Mouse (Mus musculus): ENCODE results near the gene Mbip.

The Mbip gene

DNA sequence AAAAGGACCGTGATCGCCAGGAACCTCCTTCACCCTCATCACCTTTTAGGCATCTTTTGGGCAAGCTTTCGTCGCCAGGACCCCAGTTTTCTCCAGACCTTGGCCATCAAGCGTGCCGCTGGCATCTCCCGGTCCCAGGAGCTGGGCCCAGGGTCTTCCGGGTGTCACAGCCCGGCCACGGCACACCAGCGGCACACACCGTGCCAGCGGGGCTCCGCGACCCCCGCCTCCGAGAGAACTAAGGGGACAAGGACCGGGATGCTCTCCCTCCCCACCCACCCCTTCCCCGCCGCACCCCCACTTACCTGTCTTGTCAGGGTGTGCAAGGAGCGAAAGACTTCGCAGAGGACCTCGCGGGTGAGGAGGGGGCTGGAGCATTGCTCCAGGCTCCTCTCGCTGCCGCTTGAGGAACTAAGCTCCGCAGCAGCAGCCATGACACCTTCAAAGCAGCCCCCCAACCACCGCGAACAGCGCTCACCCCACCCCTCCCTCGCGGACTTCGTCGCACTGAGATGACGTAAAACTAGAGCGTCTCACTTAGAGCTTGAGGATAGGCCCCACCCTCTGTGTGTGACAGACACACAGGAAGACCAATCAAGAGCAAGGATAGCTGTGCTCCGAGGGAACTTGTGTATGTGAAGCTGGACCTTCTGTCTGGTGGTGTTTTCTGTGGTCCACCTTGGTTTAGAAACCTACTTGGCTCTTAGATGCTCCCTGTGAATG lies at the start of gene Mbip:
TSS of gene Mbip (minus strand) at position 528 of the 723 bp plus-strand sequence.
- peak; percentile 98 for DNase-seq

DNA sequence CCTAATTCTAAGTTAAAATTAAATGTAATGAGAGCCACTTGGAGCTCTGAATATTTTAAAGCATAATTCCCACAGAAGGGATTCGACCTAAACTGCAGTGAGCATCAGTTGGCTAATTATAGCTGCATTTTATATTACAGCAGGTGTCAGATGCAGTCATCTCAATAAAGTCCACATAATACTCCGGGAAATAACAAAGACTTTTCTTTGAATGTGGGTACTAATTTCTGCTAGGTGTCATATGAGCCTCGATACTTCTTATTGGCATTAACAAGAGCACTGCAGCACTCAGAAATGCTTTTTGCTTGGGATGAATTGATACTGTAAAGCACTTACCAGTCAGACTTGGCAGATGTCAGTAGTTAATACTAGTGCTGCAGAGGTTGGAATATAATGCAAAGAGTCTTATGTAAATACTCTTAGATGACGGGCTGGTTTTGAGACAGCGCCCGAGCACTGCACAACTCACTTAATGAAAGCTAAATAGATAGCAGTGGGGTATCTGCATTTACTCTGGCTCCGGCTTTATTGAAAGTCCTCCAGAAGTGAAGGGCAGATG lies 42.0 kb upstream of the Mbip start:
- DNase-seq, result no peak

DNA sequence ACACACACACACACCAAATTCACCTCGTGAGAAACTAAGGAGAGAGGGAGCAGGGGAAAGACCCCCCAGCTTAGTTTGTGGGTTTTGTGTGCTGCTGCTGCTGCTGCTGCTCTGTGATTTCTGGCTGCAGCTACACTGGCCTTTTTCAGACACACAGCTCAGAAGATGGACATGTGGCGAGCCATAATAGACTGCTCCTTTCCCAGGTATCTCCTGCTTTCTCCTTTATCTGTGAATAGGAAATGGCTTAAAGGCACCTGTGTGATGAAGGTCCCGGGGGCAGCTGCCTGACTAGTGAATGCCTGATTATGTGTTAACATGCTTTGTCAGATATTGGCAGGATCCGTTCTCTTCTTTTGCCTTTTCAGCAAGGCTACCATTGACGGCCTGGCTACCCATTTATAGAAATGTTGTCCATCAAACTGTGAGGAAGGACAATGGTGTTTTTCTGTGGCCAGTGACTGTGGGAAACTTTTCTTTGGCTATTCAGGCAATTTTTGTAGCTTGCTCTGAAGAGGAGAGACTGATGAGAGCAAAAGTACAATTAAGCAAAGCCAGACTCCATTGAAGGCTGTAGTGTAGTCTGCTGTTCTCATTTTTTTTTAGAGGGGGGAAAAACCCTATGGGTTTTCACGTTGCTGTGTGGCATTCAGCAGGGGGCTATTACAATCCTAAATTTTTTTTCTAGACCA lies 41.4 kb upstream of the Mbip start:
- no peak for DNase-seq

- DNase-seq, result no peak
These were observed 851 bp downstream of the Mbip start for GRCm38 (mm10) chr12:56344771-56345314.

GRCm38 (mm10) chr12:56339295-56340056 lies 6.2 kb downstream of the Mbip start:
- DNase-seq, result no peak

DNA sequence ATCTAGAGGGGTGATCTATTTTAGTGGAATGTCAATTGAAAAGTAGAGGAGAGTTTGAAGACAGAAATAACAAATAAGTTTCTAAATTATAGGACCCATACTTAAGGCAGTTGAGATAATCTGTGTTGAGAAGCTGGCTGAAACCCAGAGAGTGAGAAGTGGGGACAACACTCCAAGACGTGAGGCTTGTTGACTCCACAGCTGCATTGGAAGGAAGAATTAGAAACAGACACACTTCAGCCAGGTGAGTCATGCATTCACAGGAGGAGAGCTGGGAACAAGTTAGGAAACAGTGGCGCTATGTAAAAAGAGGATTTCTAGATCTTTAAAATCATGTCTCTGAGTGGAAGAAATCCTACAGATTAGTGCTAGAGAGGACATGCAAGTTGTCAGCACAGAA lies 12.2 kb downstream of the Mbip start:
- no peak for DNase-seq

- no peak for DNase-seq
These were observed 13.2 kb downstream of the Mbip start for GRCm38 (mm10) chr12:56332475-56332874.

DNA sequence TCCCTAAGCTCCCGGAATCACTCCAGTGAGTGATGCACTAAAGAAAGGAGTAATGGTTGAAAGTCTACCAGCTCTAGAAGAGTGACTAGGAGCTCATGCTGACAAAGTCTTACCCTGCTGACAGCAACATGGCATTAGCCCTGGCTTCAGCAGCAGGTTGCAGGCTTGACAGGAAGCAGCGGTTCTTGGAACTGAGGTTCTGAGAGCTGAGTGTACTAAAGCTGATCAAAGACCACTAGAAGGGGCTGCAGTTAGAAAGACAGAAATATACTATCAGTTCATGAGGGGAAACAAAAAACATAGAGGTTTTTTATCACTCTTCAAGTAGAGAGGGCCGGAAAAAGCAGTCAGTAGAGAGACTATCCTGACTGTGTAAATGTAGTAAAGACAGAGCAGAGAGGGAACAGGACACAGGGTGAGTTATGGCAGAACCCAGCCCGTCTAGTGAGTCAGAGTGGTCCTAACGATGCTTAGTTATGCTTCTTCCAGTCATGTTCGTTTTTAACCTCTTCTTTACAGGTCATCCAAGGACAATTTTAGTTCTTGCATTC lies 18.2 kb downstream of the Mbip start:
- DNase-seq, result no peak

DNA sequence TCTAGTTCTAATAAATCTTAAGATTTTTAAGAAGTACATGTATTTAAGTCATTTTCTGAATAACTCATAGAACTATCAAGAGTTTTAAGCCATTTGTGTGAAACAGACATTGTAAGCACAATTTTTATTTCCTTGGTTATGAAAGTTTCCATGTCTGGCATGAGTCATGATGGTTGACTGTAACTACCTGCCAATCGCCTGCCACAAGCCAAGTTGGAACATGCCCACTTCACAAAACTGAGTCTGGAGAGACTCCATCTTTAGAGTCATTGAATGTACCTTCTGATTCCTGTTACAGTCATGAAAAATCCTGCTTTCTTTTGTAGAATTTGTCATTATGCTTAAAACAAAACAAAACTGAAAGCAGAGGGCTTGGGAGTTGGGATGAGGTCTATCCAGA lies 19.8 kb downstream of the Mbip start:
- DNase-seq, result no peak

GRCm38 (mm10) chr12:56318941-56319340 lies 26.8 kb downstream of the Mbip start:
- no peak for DNase-seq

DNA sequence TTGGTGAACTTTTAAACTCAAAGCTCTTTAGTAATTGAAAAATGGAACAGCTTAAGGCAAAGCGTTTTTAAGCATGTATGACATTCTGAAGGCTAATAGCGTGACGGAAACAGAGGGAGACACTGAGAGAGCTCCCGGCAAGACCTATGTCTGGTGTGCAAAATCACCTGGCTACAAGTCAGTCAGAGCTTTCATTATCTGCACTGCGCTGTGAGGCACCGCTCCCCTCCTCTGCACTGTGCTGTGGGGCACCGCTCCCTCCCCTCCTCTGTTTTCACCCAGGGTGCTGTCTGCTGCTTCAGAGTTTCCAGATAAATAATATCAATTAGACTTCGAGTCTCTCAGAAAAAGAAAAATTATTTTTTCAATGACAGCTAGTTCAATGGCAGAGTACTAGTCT lies 27.6 kb downstream of the Mbip start:
- DNase-seq, result no peak

- DNase-seq, result no peak
These were observed 39.9 kb downstream of the Mbip start for GRCm38 (mm10) chr12:56305758-56306157.

- DNase-seq, result no peak
These were observed 43.2 kb downstream of the Mbip start for GRCm38 (mm10) chr12:56302321-56303017.

GRCm38 (mm10) chr12:56301487-56302293 lies 44.0 kb downstream of the Mbip start:
- no peak for DNase-seq

GRCm38 (mm10) chr12:56299610-56300009 lies 46.1 kb downstream of the Mbip start:
- no peak for DNase-seq

GRCm38 (mm10) chr12:56298919-56299318 lies 46.8 kb downstream of the Mbip start:
- no peak for DNase-seq

DNA sequence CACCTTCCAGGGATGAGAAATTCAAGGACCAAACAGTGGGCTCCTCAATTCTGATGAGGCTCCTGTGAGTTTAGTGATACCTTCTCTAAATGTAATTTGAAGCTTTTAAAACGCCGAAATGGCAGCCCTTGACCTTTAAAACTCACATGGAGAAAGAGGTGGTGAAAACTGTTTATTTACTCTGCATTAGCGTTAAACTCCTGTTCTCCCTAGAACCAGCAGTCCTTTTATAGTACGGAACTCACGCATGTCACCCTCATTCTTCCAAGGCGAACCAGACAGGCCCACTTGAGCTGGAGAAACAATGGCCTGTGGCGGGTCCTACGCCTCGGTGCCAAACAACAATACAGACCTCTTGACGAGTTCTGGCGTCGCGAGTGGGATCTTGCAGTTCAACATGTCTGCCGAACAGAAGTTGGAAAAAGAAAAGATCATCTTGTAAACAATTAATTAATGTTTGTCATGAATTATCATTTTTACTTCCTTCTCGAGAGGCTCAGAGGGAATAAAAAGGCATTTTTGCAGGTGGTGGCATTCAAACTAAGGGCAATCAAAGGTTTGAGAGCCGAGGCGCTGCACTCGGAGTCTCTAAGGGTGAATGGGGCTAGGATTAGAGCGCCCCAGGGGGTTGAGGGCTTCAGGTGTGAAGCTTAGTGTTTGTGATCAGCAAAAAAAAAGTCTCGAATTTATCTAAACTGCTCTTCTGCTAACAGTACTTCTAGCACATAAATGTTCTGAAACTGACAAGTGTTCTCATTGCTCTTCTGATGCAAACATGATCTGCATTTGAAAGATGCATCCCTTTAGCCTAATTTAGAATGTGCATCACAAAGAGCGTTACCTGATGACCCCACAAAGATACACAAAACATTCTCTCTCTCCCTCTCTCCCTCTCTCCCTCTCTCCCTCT lies 47.5 kb downstream of the Mbip start:
- no peak for DNase-seq

DNA sequence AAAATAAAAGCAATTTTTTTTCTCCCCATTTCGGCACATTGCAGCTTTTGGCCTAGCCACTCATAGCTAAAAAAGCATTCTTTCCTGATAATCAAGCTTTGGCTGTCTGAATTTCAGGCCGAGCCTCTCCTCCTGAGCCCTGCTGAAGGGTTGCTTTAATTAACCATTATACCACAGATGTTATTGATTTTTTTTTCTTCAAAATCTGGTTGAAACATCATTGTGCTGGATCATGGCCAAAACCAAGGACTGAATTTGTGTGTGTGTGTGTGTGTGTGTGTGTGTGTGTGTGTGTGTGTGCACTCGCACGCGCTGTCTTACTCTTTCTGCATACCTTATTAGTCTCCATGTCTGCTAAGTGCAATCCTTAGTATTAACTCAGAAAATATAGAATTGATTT lies 48.6 kb downstream of the Mbip start:
- no peak for DNase-seq

DNA sequence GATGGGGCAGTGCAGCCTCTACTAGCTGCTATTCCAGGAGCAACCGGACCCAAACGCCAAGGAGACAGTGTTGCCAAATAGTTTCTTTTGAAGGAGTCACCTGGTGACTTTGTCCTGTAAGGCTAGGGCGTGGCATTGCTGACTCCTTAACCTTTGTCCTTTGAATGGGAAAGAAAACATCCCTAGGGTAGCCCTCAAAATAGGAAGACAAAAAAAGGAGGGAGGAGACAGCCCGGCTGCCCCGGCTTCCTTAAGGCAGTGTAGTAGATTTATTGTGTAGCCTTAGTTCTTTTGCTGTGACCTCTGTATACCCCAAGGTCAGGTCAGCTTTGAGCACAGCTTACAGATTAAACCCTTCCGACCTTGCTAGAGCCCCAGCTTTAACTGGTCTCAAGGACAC lies 49.2 kb downstream of the Mbip start:
- no peak for DNase-seq

- no peak for DNase-seq
These were observed 50.5 kb downstream of the Mbip start for GRCm38 (mm10) chr12:56295160-56295559.

Data from thymus, postnatal 25 days (tissue).